Mouse (Mus musculus) macrophage (primary cell): ENCODE data around the gene Angptl4. TPM values are rescaled to one million over a fixed set of nuclear protein-coding genes. Genes with fewer than 3 reads are reported as not detected.

Experiments
- H3K27ac ChIP-seq: fragments of 350-480 bp; formaldehyde crosslinking; 2 replicates; pipeline ENCODE4 v1.9.0; 2021
- H3K36me3 ChIP-seq: fragments of 350-480 bp; formaldehyde crosslinking; 2 replicates; pipeline ENCODE4 v1.9.0; 2021; ENCODE audit errors: inconsistent target
- H3K4me3 ChIP-seq: fragments of 350-480 bp; formaldehyde crosslinking; 2 replicates; pipeline ENCODE4 v1.9.0; 2021; ENCODE audit errors: inconsistent target
- H3K79me2 ChIP-seq: fragments of 350-480 bp; formaldehyde crosslinking; 2 replicates; pipeline ENCODE4 v1.9.0; 2021; ENCODE audit errors: inconsistent target
- WGBS: methylation state at CpG from one replicate; pipeline ENCODE4 v1.1.7; 2026; ENCODE audit warnings: inconsistent platforms; ENCODE audit not compliant: missing documents; 5-methylcytosine and 5-hydroxymethylcytosine counted together
- polyA plus RNA-seq: library from polyadenylated mRNA; stranded (reverse); fragments of 250-400 nt; gene quantifications from 3 replicates; pipeline ENCODE4 v1.2.4, GENCODE M21; 2018; ENCODE audit warnings: inconsistent platforms
- total RNA-seq, 78 experiments: library from RNA; depleted of rRNA; stranded (reverse); fragments of 250-400 nt; gene quantifications; 1 replicate in 9 of 78; 2 replicates in 24 of 78; 3 replicates in 43 of 78; 4 replicates in 2 of 78; pipeline ENCODE4 v1.2.4; 2018; ENCODE audit warnings: inconsistent platforms in 56 of 78

Angptl4 gene
- total RNA-seq (2018; cell fraction: chromatin; rRNA removed), result 1 to 10 TPM in 8 of 26 experiments, under 1 TPM in 6, not detected in 12; 0.33 to 6.1 (median 1.4) TPM
- total RNA-seq (2018; cell fraction: cytosol; rRNA removed), result 10 to 100 TPM in 1 of 26 experiments, 1 to 10 TPM in 11, under 1 TPM in 12, not detected in 2; 0.07 to 16.5 (median 0.97) TPM
- 1 to 10 TPM in 11 of 26 experiments, under 1 TPM in 3, not detected in 12; 0.26 to 9.6 (median 1.9) TPM for total RNA-seq (2018; cell fraction: nucleus; rRNA removed)
- 5.8 to 23.0 TPM (median 12.1 TPM) in 3 replicates for polyA plus RNA-seq

DNA sequence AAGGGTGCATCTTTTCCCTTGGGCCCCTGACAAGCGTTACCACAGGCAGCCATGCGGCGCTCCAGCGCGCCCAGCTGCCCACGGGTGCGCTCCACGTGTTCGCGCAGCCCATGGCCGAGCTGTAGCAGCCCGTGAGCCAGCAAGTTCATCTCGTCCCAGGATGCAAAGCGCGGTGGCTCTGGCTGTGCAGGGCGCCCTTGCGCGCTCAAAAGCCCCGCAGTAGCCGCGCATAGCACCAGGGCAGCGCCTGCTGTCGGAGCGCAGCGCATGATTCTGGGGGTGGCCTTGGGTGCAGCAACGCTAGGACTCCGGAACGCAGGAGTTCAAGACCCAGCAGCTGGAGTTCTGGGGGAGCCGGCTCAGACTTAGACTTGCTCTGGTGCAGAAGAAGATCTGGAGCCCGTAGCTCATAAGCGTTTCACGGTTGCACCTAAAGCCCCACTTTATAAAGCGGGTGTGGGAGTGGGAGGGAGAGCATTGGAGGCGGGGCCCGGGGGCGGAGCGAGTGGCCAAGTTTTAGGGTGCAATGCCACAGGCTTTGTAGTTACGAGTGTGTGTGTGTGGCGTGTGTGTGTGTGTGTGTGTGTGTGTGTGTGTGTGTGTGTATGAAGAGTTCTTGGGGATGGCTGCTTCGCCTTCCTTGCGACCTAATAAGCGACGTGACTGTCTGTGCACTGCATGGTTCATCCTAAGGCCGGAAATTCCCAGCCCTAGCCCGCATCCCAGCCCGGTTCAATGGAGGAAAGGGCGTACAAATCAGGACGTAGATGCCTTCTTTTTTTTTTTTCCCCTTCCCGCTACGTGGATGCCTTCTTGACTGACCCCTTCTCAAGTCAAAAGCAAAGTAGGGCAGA lies at the start of gene Angptl4:
Gene Angptl4 (minus strand): TSS at position 707 of the 854 bp plus-strand sequence.
- Histone ChIP-seq H3K27ac (no peak within 1 kb of the TSS), H3K36me3 (peaks cover 3% of the 10 kb centered on the region; the same call in 1 of the 2 replicates), H3K4me3 (peak within 1 kb of the TSS; percentile 33), H3K79me2 (no peaks in the 10 kb centered on the region)
- WGBS, result 4% methylated on average over 49 of the region's 50 CpGs

DNA sequence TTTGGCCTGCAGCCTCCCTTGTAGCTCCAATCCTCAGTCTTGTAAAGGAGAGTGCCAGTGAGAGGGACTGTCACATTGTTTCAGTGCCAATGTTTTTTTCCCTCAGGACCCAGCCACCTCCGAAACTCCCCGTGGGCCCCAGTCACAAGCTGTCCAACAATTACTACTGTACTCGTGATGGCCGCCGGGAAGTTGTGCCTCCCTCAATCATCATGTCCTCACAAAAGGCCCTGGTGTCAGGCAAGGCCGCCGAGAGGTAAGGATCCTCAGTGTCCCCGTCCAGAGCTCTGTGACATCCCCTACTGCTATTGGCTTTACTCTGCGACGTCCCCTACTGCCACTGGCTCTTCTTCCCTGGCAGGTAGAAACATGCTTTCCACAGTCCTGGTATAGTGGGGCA lies 47.9 kb upstream of the Angptl4 start:
- 95% methylated on average over 10 of the region's 10 CpGs for WGBS
- Histone ChIP-seq H3K79me2 (peaks cover 38% of the 10 kb centered on the region), H3K27ac (no peak overlapping the region), H3K36me3 (peaks cover 52% of the 10 kb centered on the region), H3K4me3 (no peak overlapping the region)

DNA sequence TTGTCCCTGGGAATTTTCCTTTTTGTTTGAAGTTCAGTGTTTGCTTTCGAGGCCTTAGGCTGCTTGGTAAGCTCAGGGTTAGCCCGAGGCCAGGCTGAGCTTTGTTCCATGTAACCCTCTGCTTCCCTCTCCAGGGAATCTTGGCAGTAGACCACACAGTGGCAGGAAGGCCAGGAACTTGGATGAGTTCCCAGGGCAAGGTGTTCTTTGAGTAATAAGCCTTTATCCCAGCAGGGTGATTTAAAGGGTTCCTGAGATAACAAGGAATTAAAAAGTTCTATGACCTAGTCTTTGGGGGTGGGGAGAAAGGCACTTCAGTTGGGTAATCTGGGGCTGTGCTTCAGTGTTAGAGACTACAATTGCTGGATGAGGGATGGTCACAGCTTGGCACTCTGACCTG lies 47.3 kb upstream of the Angptl4 start:
- Histone ChIP-seq H3K79me2 (peaks cover 45% of the 10 kb centered on the region), H3K27ac (no peak overlapping the region), H3K4me3 (no peak overlapping the region), H3K36me3 (peaks cover 45% of the 10 kb centered on the region)
- 91% methylated on average over 2 of the region's 2 CpGs for WGBS

DNA sequence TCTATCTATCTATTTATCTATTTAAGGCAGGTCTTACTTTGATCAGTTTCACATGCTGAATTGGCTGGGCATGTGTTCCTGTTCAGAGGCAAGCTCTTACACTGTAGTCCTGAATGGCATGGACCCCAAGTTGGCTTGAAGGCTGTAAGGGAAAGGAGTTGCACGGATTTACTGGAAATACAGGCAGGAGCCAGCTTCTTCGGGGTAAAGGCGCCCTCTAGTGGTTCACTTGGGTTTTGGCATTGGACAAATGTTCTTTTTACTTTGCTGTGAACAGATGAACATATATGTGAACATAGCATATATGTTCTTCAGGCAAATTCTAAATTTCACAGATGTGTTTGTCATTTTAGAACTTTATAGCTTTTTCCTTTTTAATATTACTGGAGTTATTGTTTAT lies 45.2 kb upstream of the Angptl4 start:
- Histone ChIP-seq H3K27ac (no peak overlapping the region), H3K36me3 (peaks cover 39% of the 10 kb centered on the region), H3K4me3 (no peak overlapping the region), H3K79me2 (peaks cover 65% of the 10 kb centered on the region)
- 4% methylated on average over 3 of the region's 3 CpGs for WGBS

DNA sequence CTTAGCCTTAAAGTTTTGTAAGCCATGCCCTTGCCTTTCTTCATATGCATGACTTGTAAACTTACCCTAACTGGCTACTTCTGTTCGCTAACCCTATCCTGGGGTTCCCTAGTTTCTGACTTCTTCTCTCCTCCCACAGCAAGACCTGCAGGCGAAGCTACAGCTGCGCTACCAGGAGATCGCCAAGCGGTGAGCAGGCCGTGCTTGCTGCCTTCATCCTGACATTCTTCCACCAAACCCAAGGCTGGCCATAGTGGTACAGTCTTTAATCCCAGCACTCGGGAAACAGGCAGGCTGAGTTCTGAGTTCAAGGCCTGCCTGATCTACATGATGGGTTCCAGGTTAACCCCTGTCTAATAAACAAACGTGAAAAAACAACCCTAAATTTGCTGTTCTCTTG lies 43.8 kb upstream of the Angptl4 start:
- peak overlapping the region; percentile 87 for H3K4me3 ChIP-seq
- 0 out of 2 replicates have a peak overlapping the region, but pooled peaks have one; percentile 82 for H3K27ac ChIP-seq
- H3K79me2 ChIP-seq, result peaks cover 67% of the 10 kb centered on the region
- peaks cover 35% of the 10 kb centered on the region for H3K36me3 ChIP-seq
- WGBS, result 94% methylated on average over 8 of the region's 8 CpGs

DNA sequence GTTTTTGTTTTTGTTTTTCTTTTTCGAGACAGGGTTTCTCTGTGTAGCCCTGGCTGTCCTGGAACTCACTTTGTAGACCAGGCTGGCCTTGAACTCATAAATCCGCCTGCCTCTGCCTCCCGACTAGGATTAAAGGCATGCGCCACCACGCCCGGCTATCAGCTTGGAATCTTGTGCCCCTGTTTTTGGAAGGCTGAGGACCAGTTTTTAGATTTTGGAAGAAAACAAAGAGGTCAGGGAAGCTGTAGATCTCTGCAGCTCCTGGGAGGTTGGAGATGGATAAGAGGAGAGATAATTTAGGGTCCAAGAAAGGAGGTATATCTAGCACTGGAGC lies 43.3 kb upstream of the Angptl4 start:
- peaks cover 67% of the 10 kb centered on the region for H3K79me2 ChIP-seq
- WGBS, result 18% methylated on average over 6 of the region's 6 CpGs
- H3K4me3 ChIP-seq, result peak overlapping the region; percentile 87
- peaks cover 30% of the 10 kb centered on the region for H3K36me3 ChIP-seq
- H3K27ac ChIP-seq, result peak overlapping the region; percentile 82

DNA sequence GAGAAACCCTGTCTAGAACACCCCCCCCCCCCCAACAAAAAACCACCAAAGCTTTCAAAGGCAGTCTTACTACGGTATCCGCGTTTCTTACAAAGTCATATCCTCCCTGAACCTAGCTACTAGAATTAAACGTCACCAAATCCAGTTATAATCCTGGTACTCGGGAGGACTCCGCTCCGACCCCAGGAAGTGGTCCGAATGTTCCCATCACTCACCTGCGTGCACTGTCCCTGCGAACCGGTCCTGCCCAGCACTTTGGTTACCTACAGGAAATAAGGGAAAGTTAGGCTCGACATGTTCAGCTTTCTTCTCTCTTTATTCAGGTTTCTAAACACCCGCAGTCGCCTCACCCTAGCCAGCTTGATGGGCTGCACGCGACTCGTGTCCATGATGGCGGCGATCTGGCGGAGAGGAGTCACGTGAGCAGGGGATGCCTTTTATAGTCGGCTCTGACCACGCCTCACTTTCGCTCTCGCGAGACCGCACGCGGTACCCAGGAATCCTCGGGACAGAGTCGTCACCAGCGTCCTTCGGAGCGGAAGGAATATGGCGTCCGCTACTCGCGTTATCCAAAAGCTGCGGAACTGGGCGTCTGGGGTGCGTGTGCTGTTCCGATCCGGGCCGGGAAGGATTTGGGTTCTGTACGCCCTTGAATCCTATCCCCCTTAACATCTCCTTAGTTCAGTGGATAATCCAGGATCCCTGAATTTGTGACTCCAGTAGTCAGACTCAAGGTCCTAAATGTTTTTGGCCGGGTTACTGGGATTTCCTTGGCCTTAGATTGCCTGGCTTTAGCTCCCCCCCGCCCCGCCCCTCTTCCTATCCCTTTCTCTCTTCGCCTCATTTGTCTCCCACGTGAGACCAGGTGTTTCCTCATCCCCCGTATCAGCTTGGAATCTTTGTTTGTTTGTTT lies 42.7 kb upstream of the Angptl4 start, which contains the start of the genes Rps28 and Ndufa7:
Gene Rps28 (minus strand): TSS at position 479 of the 913 bp plus-strand sequence.
Gene Ndufa7 (plus strand): TSS at position 489 of the 913 bp plus-strand sequence.
- H3K27ac ChIP-seq, result peak within 1 kb of the TSS; percentile 82
- peaks cover 67% of the 10 kb centered on the region for H3K79me2 ChIP-seq
- H3K4me3 ChIP-seq, result peak within 1 kb of the TSS; percentile 87
- H3K36me3 ChIP-seq, result peaks cover 24% of the 10 kb centered on the region; the same call in 1 of the 2 replicates
- WGBS, result under 1% methylated on average over 48 of the region's 51 CpGs

DNA sequence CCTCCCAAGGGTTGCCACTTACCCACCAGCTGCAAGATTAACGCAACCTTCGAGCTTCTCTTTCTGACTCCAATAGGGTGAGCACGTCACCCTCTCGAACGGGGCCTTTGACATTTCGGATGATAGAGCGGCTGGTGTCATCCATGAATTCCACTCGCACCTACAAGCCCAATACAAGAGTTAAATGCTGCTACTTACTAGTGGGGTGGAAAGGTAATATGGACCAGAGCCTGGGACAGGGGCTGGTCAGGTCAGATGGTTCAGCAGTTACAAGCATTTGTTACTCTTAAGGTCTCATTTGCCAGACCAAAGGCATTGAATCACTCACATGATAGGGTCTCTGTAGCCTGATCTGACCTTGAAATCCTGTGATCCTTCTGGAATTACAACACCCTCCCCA lies 41.5 kb upstream of the Angptl4 start:
- peaks cover 17% of the 10 kb centered on the region; the same call in 1 of the 2 replicates for H3K36me3 ChIP-seq
- H3K27ac ChIP-seq, result peak overlapping the region; percentile 82; the same call in 1 of the 2 replicates
- H3K79me2 ChIP-seq, result peaks cover 59% of the 10 kb centered on the region
- peak overlapping the region; percentile 87 for H3K4me3 ChIP-seq
- 79% methylated on average over 8 of the region's 8 CpGs for WGBS

DNA sequence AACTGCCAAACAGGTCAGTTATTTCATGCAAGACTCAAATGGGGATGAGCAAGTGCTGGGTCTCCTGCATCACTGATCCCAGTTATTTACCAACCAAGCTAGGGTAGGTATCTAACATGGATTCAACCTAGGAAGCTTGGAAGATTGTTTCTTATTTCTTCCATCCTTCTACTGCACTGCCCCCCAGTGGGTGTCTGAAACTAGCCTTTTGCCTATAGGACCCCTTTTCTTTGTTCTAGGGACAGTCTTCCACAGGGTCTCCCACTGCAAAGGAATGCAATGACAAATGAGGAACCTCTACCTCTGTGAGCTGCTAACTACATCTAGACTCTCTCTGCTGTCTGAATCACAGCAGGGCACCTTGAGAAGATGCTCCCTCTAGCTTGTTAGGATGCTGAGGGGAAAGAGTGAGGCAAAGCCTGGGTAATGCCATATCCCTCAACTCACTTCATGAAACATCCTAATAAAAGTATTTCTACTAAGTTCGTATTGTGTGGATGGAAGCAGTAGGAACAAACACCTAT lies 40.9 kb upstream of the Angptl4 start:
- WGBS, result 83% methylated on average over 1 of the region's 1 CpGs
- Histone ChIP-seq H3K79me2 (peaks cover 53% of the 10 kb centered on the region), H3K4me3 (no peak overlapping the region), H3K27ac (no peak overlapping the region), H3K36me3 (peaks cover 17% of the 10 kb centered on the region; the same call in 1 of the 2 replicates)

DNA sequence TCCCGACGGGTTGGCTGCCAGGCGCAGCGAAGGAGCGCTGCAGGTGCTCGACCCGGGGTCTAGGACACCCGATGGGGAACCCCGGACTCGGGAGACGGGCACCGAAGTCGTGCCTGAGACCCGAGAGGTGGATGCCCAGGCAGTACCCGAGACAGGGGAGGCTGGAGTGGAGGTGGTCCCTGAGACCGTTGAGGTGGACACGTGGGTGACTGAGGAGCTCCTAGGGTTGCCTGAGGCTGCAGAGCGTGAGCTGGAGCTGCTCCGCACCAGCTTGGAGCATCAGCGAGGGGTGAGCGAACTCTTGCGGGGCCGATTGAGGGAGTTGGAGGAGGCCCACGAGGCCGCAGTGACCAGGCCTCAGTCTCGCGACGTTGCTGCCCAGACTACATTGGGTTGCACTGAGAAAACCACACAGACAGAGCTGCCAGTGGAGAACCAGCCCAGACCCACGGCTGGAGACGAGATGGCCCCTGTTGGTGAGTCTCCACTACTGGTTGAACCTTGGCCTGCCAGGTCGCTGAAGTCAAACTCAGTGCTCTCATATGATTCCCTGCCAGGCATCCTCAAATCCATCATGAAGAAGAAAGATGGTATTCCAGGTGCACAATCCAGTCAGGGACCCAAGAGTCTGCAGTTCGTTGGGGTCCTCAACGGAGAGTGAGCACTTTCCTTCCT lies 36.5 kb upstream of the Angptl4 start:
- Histone ChIP-seq H3K79me2 (peaks cover 15% of the 10 kb centered on the region), H3K4me3 (peak overlapping the region; percentile 26), H3K27ac (peak overlapping the region; percentile 32; the same call in 1 of the 2 replicates), H3K36me3 (peaks cover 17% of the 10 kb centered on the region; the same call in 1 of the 2 replicates)
- 20% methylated on average over 33 of the region's 33 CpGs for WGBS

DNA sequence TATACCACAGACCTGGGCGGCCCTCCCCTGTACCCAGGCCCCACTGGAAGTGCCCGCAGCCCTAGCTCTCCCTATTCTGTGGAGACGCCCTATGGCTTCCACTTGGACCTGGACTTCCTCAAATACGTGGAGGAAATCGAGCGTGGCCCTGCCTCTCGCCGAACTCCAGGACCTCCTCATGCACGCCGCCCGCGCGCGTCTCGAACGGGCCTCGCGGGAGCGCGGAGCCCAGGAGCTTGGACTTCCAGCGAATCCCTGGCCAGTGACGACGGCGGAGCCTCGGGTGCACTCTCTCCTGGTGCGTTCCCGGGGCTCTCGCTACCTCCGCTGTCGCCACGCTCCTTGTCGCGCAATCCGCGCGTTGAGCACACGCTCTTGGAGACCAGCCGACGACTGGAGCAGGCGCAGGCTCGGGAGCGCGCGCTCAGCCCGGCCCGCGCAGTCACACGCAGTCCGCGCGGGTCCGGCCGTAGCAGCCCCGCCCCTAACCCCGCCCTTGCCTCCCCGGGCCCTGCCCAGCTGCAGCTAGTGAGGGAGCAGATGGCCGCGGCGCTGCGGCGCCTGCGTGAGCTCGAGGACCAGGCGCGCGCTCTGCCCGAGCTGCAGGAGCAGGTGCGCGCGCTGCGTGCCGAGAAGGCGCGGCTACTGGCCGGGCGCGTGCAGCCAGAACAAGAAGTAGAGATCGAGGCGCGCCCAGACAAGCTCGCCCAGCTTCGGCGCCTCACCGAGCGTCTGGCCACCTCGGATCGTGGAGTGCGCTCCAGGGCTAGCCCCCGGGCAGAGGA lies 35.7 kb upstream of the Angptl4 start:
- under 1% methylated on average over 82 of the region's 89 CpGs for WGBS

DNA sequence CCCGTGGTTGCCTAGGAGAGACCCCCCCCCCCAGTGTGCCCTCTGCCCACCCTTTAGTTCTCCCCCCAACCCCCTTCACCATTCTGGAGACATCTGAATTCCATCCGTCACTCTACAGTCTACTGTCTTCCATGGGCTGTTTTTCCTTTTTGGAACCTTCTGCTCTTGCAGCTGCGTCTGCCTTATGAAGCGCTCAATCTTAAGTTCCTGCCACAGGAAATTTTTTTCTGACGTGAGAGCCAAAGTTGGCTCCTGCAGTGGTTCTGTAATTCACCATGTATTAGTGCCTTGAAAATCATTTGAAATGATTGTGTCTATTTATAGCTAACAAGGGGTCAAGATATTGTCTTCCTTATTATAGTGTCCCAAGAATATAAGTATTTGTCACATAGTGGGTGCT lies 35.0 kb upstream of the Angptl4 start:
- Histone ChIP-seq H3K79me2 (0 out of 2 replicates have a peak, but pooled peaks cover under 1% of the 10 kb centered on the region), H3K27ac (peak overlapping the region; percentile 51), H3K4me3 (peak overlapping the region; percentile 33), H3K36me3 (peaks cover 3% of the 10 kb centered on the region; the same call in 1 of the 2 replicates)
- WGBS, result 65% methylated on average over 5 of the region's 5 CpGs

More for the DNA sequence above, 35.7 kb upstream of the Angptl4 start:
- H3K27ac ChIP-seq, result peak overlapping the region; percentile 51
- peaks cover 11% of the 10 kb centered on the region; the same call in 1 of the 2 replicates for H3K36me3 ChIP-seq
- peaks cover 8% of the 10 kb centered on the region for H3K79me2 ChIP-seq
- peak overlapping the region; percentile 33 for H3K4me3 ChIP-seq

DNA sequence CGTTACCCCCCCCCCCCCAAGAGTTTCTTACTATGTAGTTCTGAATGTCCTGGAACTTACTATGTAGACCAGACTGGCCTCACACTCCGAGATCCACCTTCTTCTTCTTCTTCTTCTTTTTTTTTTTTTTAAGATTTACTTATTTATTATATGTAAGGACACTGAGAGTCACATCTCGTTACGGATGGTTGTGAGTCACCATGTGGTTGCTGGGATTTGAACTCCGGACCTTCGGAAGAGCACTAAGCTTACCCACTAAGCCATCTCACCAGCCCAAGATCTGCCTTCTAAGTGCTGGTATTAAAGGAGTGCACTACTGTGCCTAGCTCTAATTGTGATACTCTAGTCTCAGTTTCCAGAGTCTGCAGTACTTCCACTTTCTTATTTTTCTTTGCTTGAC lies 33.8 kb upstream of the Angptl4 start:
- Histone ChIP-seq H3K36me3 (no peaks in the 10 kb centered on the region), H3K27ac (no peak overlapping the region), H3K4me3 (no peak overlapping the region), H3K79me2 (no peaks in the 10 kb centered on the region)
- WGBS, result 100% methylated on average over 4 of the region's 6 CpGs
